Mouse (Mus musculus) myocyte (in vitro differentiated cells): ENCODE measurements around the gene Hoxc11.

Experiments
- CEBPB ChIP-seq: IDR thresholded peaks from 2 replicates; pipeline ENCODE4 v1.6.1; 2011; ENCODE audit warnings: mild to moderate bottlenecking, moderate library complexity; ENCODE audit not compliant: poor library complexity, insufficient read depth, severe bottlenecking
- E2F4 ChIP-seq: IDR thresholded peaks from one replicate; pipeline ENCODE4 v1.6.1; 2011; ENCODE audit warnings: mild to moderate bottlenecking, control low read depth, moderate library complexity; ENCODE audit not compliant: insufficient read depth
- MAX ChIP-seq: IDR thresholded peaks from one replicate; pipeline ENCODE4 v1.6.1; 2011; ENCODE audit warnings: low read depth, mild to moderate bottlenecking, control low read depth
- MYOD1 ChIP-seq, 3 experiments: IDR thresholded peaks; one replicate each; pipeline ENCODE4 v1.6.1; 2011; ENCODE audit warnings: control low read depth in 2 of 3, low read depth in 2 of 3, mild to moderate bottlenecking in 2 of 3, moderate library complexity in 1 of 3; ENCODE audit not compliant: insufficient read length in 2 of 3, control insufficient read depth in 1 of 3
- MYOG ChIP-seq, 3 experiments: IDR thresholded peaks; one replicate each; pipeline ENCODE4 v1.6.1; 2011; ENCODE audit warnings: control low read depth in 2 of 3, low read depth in 2 of 3, mild to moderate bottlenecking in 2 of 3; ENCODE audit not compliant: insufficient read length in 2 of 3, control insufficient read depth in 1 of 3, insufficient read depth in 1 of 3
- POLR2A ChIP-seq: IDR thresholded peaks from one replicate; pipeline ENCODE4 v1.6.1; 2011; ENCODE audit warnings: low read depth, mild to moderate bottlenecking, control low read depth, moderate library complexity; ENCODE audit not compliant: insufficient read length
- POLR2AphosphoS2 ChIP-seq: IDR thresholded peaks from one replicate; pipeline ENCODE4 v1.6.1; 2011; ENCODE audit warnings: low read depth, control low read depth; ENCODE audit not compliant: insufficient read length
- REST ChIP-seq: IDR thresholded peaks from one replicate; pipeline ENCODE4 v1.6.1; 2011; ENCODE audit warnings: mild to moderate bottlenecking, control low read depth, moderate library complexity; ENCODE audit not compliant: insufficient read depth, insufficient read length
- SRF ChIP-seq: IDR thresholded peaks from one replicate; pipeline ENCODE4 v1.6.1; 2011; ENCODE audit warnings: low read depth; ENCODE audit not compliant: control insufficient read depth, insufficient read length
- TCF12 ChIP-seq: IDR thresholded peaks from one replicate; pipeline ENCODE4 v1.6.1; 2011; ENCODE audit warnings: mild to moderate bottlenecking, control low read depth; ENCODE audit not compliant: poor library complexity, insufficient read depth, severe bottlenecking
- USF1 ChIP-seq: IDR thresholded peaks from one replicate; pipeline ENCODE4 v1.6.1; 2011; ENCODE audit warnings: low read depth, mild to moderate bottlenecking, control low read depth, moderate library complexity

DNA sequence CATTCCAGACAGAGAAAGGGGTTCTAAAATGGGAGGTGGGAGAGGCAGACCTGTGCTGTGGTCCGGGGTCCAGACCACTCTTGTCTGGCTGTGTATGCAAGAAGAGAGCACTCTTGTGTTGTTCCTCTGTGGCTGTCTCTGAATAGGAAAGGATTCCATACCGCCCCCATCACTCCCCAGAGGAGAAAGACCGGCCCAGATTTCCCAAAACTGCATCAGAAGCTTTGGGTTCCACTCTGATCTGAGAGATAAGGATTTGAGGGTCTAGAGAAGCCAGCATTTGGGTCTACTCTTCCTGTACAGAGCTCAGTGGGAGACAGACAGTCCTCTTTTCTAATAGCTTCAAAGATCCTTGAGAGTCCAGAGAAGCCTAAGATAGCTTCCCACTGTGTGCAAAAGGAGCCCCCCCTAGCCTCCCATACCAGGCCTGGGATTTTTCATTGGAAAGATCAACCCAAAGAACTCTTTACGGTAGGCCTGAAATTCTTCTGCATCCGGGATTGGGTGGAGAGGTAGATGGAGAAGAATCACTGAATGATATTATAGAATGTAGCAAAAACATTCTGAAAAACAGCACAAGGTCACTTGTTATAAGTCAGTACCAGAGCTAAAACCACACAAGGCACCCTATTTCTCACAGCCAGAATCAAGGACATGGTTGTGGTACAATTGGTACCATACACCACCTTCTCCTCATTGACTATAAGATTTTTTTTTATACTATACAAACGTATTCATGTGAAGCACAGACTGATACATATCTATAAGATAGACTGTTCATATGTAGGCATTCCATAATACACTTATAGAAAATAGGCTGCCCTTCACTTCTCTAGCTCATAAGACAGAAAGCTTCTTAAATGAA, 31.4 kb upstream of the Hoxc11 start:
- TF ChIP-seq POLR2AphosphoS2 (no peak), POLR2A (no peak), USF1 (no peak), MYOD1 (IDR thresholded peaks at IDR 0.05; ENCODE audit: control insufficient read depth in 1 of 3, insufficient read length in 2 of 3, low read depth in 2 of 3) (no peak), E2F4 (no peak), MAX (no peak), TCF12 (no peak), MYOG (IDR thresholded peaks at IDR 0.05; ENCODE audit: control insufficient read depth in 1 of 3, insufficient read depth in 1 of 3, insufficient read length in 2 of 3, low read depth in 2 of 3) (no peak), CEBPB (no peak), REST (no peak), SRF (no peak)
